Mouse (Mus musculus) forebrain, embryonic 11.5 days (tissue): ENCODE results near the gene Anks1. TPM values are rescaled to one million over a fixed set of nuclear protein-coding genes. Genes with fewer than 3 reads are reported as not detected.
"Not testable (repeated sequence)": the region's sequence is repeated elsewhere in the genome, so short reads cannot be mapped to it uniquely, and the experiment has no call there.

Source experiments
- ATAC-seq: fragments of 200-750 bp; cut with Nextera tagmentation; replicated peaks from 2 replicates; pipeline ENCODE4 v1.8.0; 2017; ENCODE audit warnings: moderate TSS enrichment; ENCODE audit not compliant: low FRiP score
- DNase-seq: peaks from one replicate; pipeline ENCODE4 v3.0.0-alpha.2; 2017; ENCODE audit warnings: low spot score
- H3K27ac ChIP-seq: fragments of 300-500 bp; sonication (generic); 2 replicates; pipeline ENCODE4 v1.5.1; 2014; ENCODE audit warnings: low read depth, low read length
- H3K27me3 ChIP-seq: fragments of 300-500 bp; sonication (generic); 2 replicates; pipeline ENCODE4 v1.6.1; 2014; ENCODE audit warnings: mild to moderate bottlenecking, low read length, mixed read lengths; ENCODE audit not compliant: control insufficient read depth, insufficient read depth
- H3K36me3 ChIP-seq: fragments of 300-500 bp; sonication (generic); 2 replicates; pipeline ENCODE4 v1.6.1; 2014; ENCODE audit warnings: mild to moderate bottlenecking, low read length, moderate library complexity, mixed read lengths; ENCODE audit not compliant: control insufficient read depth, insufficient read depth
- H3K4me1 ChIP-seq: fragments of 300-500 bp; sonication (generic); replicated peaks from 2 replicates; pipeline ENCODE4 v1.6.1; 2014; ENCODE audit warnings: low read length, mixed read lengths; ENCODE audit not compliant: control insufficient read depth, insufficient read depth
- H3K4me2 ChIP-seq: fragments of 300-500 bp; sonication (generic); 2 replicates; pipeline ENCODE4 v1.6.1; 2014; ENCODE audit warnings: low read depth, mild to moderate bottlenecking, low read length, moderate library complexity, mixed read lengths; ENCODE audit not compliant: severe bottlenecking
- H3K4me3 ChIP-seq: fragments of 300-500 bp; sonication (generic); 2 replicates; pipeline ENCODE4 v1.5.1; 2014; ENCODE audit warnings: low read depth, low read length
- H3K9ac ChIP-seq: fragments of 300-500 bp; sonication (generic); 2 replicates; pipeline ENCODE4 v1.6.1; 2014; ENCODE audit warnings: low read length
- H3K9me3 ChIP-seq: fragments of 300-500 bp; sonication (generic); 2 replicates; pipeline ENCODE4 v1.6.1; 2016; ENCODE audit warnings: low read length, mixed read lengths; ENCODE audit not compliant: control insufficient read depth
- WGBS: fragments of 180-500 bp; shearing (Covaris S2); extraction: QIAGEN DNeasy Blood & Tissue Kit; methylation state at CpG from one replicate; pipeline ENCODE4 v1.1.7; 2014; 5-methylcytosine and 5-hydroxymethylcytosine counted together
- polyA plus RNA-seq: library from polyadenylated mRNA; unstranded; fragments of >200 nt; fragmentation: Nextera tagmentation; extraction: Ambion mirVana; gene quantifications from 2 replicates; pipeline ENCODE4 v1.2.1, GENCODE M21; 2014

The Anks1 gene
- polyA plus RNA-seq, 1 experiment from 2014 or later, result 42.6 TPM

GRCm38 (mm10) chr17:27947155-27947554 is 38.0 kb downstream of the Anks1 start:
- Histone ChIP-seq H3K27me3 (no peaks in the 10 kb centered on the region), H3K4me1 (0 out of 2 replicates have a peak, but pooled peaks cover 3% of the 10 kb centered on the region), H3K9me3 (no peaks in the 10 kb centered on the region), H3K9ac (no peak overlapping the region), H3K36me3 (no peaks in the 10 kb centered on the region), H3K4me2 (no peak overlapping the region), H3K27ac (no peak overlapping the region), H3K4me3 (no peak overlapping the region)
- 94% methylated on average over 2 of the region's 2 CpGs for WGBS
- no peak for ATAC-seq
- no peak for DNase-seq

- Histone ChIP-seq H3K4me3 (no peak overlapping the region), H3K4me1 (no peaks in the 10 kb centered on the region), H3K9me3 (no peaks in the 10 kb centered on the region), H3K27me3 (no peaks in the 10 kb centered on the region), H3K4me2 (no peak overlapping the region), H3K9ac (no peak overlapping the region), H3K36me3 (no peaks in the 10 kb centered on the region), H3K27ac (no peak overlapping the region)
- WGBS, result 78% methylated on average over 6 of the region's 6 CpGs
- DNase-seq, result no peak
- ATAC-seq, result no peak
These were observed 44.0 kb downstream of the Anks1 start for GRCm38 (mm10) chr17:27953136-27953535.

- WGBS, result 77% methylated on average over 14 of the region's 14 CpGs
- Histone ChIP-seq H3K27ac (no peak overlapping the region), H3K27me3 (no peaks in the 10 kb centered on the region), H3K4me3 (no peak overlapping the region), H3K4me1 (no peaks in the 10 kb centered on the region), H3K36me3 (no peaks in the 10 kb centered on the region), H3K9ac (no peak overlapping the region), H3K4me2 (no peak overlapping the region), H3K9me3 (no peaks in the 10 kb centered on the region)
- DNase-seq (no peak), ATAC-seq (no peak)
These were observed 45.7 kb downstream of the Anks1 start for GRCm38 (mm10) chr17:27954629-27955402.

DNA sequence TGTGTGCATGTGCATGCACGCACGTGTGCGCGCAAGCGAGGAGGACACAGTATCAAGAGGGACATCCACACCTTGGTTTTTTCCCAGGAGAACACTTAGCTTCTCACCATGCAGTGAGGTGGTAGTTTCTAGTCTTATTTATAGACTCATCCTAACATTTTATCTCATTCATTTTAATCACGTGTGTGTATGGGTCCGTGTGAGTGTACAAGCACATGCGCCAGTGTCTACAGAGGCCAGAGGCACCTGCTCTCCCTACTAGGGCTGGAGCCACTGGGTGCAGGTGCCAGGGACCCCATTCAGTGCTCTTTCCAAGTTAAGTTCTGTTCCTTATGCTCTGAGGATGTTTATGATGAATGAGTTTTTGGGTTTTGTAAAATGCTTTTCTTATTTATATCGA is 48.5 kb downstream of the Anks1 start:
- Histone ChIP-seq H3K9me3 (no peaks in the 10 kb centered on the region), H3K4me3 (no peak overlapping the region)

GRCm38 (mm10) chr17:27960128-27961111 is 51.3 kb downstream of the Anks1 start:
- H3K27me3 ChIP-seq, result no peaks in the 10 kb centered on the region
- H3K27ac ChIP-seq, result no peak overlapping the region
- H3K9ac ChIP-seq, result no peak overlapping the region
- no peaks in the 10 kb centered on the region for H3K36me3 ChIP-seq
- no peaks in the 10 kb centered on the region for H3K4me1 ChIP-seq
- DNase-seq (no peak), ATAC-seq (no peak)
- WGBS, result 82% methylated on average over 21 of the region's 21 CpGs
- no peaks in the 10 kb centered on the region for H3K9me3 ChIP-seq
- no peak overlapping the region for H3K4me3 ChIP-seq
- H3K4me2 ChIP-seq, result no peak overlapping the region

More for the DNA sequence above, 48.5 kb downstream of the Anks1 start:
- WGBS, result 95% methylated on average over 9 of the region's 9 CpGs
- no peaks in the 10 kb centered on the region for H3K36me3 ChIP-seq
- ATAC-seq, result no peak
- no peak for DNase-seq
- H3K27ac ChIP-seq, result no peak overlapping the region
- no peak overlapping the region for H3K4me2 ChIP-seq
- no peaks in the 10 kb centered on the region for H3K4me1 ChIP-seq
- H3K27me3 ChIP-seq, result no peaks in the 10 kb centered on the region
- no peak overlapping the region for H3K9ac ChIP-seq

GRCm38 (mm10) chr17:27963120-27963519 is 54.0 kb downstream of the Anks1 start:
- ATAC-seq, H3K4me1 ChIP-seq, H3K4me3 ChIP-seq, DNase-seq, H3K4me2 ChIP-seq, H3K36me3 ChIP-seq, H3K27me3 ChIP-seq, H3K9ac ChIP-seq, H3K9me3 ChIP-seq, H3K27ac ChIP-seq: not testable (repeated sequence)
- 96% methylated on average over 7 of the region's 7 CpGs for WGBS

- Histone ChIP-seq H3K4me1 (no peaks in the 10 kb centered on the region), H3K4me2 (no peak overlapping the region), H3K9me3 (no peaks in the 10 kb centered on the region), H3K4me3 (no peak overlapping the region), H3K36me3 (no peaks in the 10 kb centered on the region), H3K9ac (no peak overlapping the region), H3K27me3 (no peaks in the 10 kb centered on the region), H3K27ac (no peak overlapping the region)
- DNase-seq (no peak), ATAC-seq (no peak)
- WGBS, result 72% methylated on average over 4 of the region's 4 CpGs
These were observed 55.5 kb downstream of the Anks1 start for GRCm38 (mm10) chr17:27964607-27965006.

DNA sequence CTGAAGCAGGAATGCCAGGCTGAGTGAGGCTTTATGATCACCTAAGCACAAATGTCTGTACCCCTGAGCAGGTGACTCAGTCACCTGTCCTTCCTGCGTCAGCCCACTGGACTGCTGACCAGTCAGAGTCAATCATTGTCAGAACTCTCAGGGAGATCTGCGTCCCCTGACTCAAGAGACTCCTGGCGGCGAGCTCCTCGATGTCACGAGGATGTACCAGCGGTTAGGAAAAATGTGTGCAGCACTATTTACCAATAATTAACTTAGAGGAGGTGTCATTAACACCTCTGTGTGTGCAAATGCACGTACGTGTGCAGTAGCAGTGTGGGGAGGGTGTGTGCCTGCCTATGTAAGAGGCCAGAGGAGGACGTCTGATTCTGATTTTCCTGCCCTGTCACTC is 56.2 kb downstream of the Anks1 start:
- no peaks in the 10 kb centered on the region for H3K9me3 ChIP-seq
- 86% methylated on average over 10 of the region's 10 CpGs for WGBS
- no peak overlapping the region for H3K4me2 ChIP-seq
- no peak overlapping the region for H3K9ac ChIP-seq
- H3K36me3 ChIP-seq, result no peaks in the 10 kb centered on the region
- ATAC-seq (no peak), DNase-seq (no peak)
- H3K4me3 ChIP-seq, result no peak overlapping the region
- H3K27me3 ChIP-seq, result no peaks in the 10 kb centered on the region
- no peaks in the 10 kb centered on the region for H3K4me1 ChIP-seq
- no peak overlapping the region for H3K27ac ChIP-seq
